Mouse (Mus musculus): ENCODE data around the gene Ckap4. TPM values are rescaled to one million over a fixed set of nuclear protein-coding genes. Genes with fewer than 3 reads are reported as not detected.

The Ckap4 gene
- 66.1 and 69.7 TPM in 2 replicates for polyA plus RNA-seq (2016; fragmentation: Nextera tagmentation; extraction: Ambion mirVana)

GRCm38 (mm10) chr10:84533912-84534671 is at the start of gene Ckap4:
TSS of gene Ckap4 (minus strand) at chr10:84534062.
- DNase-seq (ENCODE audit: low spot score) = peak; percentile 80
- H3K27ac ChIP-seq (replicated peaks) = peak within 1 kb of the TSS; percentile 99
- H3K4me3 ChIP-seq = peak within 1 kb of the TSS; percentile 96
- H3K9me3 ChIP-seq (replicated peaks) = no peaks in the 10 kb centered on the region
- peaks cover 57% of the 10 kb centered on the region for H3K4me1 ChIP-seq
- peaks cover 29% of the 10 kb centered on the region for H3K36me3 ChIP-seq
- WGBS = under 1% methylated on average over 57 of the region's 64 CpGs
- no peaks in the 10 kb centered on the region for H3K27me3 ChIP-seq (ENCODE audit: low read depth, poor library complexity, severe bottlenecking)

- Histone ChIP-seq H3K36me3 (no peaks in the 10 kb centered on the region), H3K4me1 (peaks cover 10% of the 10 kb centered on the region; the same call in 1 of the 2 replicates), H3K4me3 (no peak overlapping the region), H3K27me3 (ENCODE audit: low read depth, poor library complexity, severe bottlenecking) (peaks cover 17% of the 10 kb centered on the region), H3K9me3 (replicated peaks) (no peaks in the 10 kb centered on the region), H3K27ac (replicated peaks) (no peak overlapping the region)
- 86% methylated on average over 7 of the region's 7 CpGs for WGBS
- DNase-seq (ENCODE audit: low spot score) = no peak
These were observed 48.4 kb upstream of the Ckap4 start for GRCm38 (mm10) chr10:84582236-84582635.

- WGBS = 82% methylated on average over 8 of the region's 8 CpGs
- H3K27ac ChIP-seq (replicated peaks) = no peak overlapping the region
- peaks cover 17% of the 10 kb centered on the region for H3K27me3 ChIP-seq (ENCODE audit: low read depth, poor library complexity, severe bottlenecking)
- no peaks in the 10 kb centered on the region for H3K9me3 ChIP-seq (replicated peaks)
- no peak overlapping the region for H3K4me3 ChIP-seq
- no peak for DNase-seq (ENCODE audit: low spot score)
- H3K4me1 ChIP-seq = peaks cover 15% of the 10 kb centered on the region; the same call in 1 of the 2 replicates
- H3K36me3 ChIP-seq = no peaks in the 10 kb centered on the region
These were observed 47.3 kb upstream of the Ckap4 start for GRCm38 (mm10) chr10:84581191-84581590.

- H3K9me3 ChIP-seq (replicated peaks) = no peaks in the 10 kb centered on the region
- H3K4me1 ChIP-seq = peaks cover 20% of the 10 kb centered on the region; the same call in 1 of the 2 replicates
- H3K27ac ChIP-seq (replicated peaks) = no peak overlapping the region
- 85% methylated on average over 2 of the region's 2 CpGs for WGBS
- no peak for DNase-seq (ENCODE audit: low spot score)
- H3K27me3 ChIP-seq (ENCODE audit: low read depth, poor library complexity, severe bottlenecking) = peaks cover 17% of the 10 kb centered on the region
- H3K36me3 ChIP-seq = no peaks in the 10 kb centered on the region
- H3K4me3 ChIP-seq = no peak overlapping the region
These were observed 45.7 kb upstream of the Ckap4 start for GRCm38 (mm10) chr10:84579527-84579926.

GRCm38 (mm10) chr10:84578738-84579137 is 44.9 kb upstream of the Ckap4 start:
- Histone ChIP-seq H3K27ac (replicated peaks) (no peak overlapping the region), H3K4me1 (peaks cover 20% of the 10 kb centered on the region; the same call in 1 of the 2 replicates), H3K36me3 (no peaks in the 10 kb centered on the region)

GRCm38 (mm10) chr10:84577071-84577727 is 43.3 kb upstream of the Ckap4 start:
- Histone ChIP-seq H3K27me3 (ENCODE audit: low read depth, poor library complexity, severe bottlenecking) (peaks cover 17% of the 10 kb centered on the region), H3K27ac (replicated peaks) (peak overlapping the region; percentile 94), H3K9me3 (replicated peaks) (no peaks in the 10 kb centered on the region), H3K4me3 (peak overlapping the region; percentile 87), H3K36me3 (no peaks in the 10 kb centered on the region), H3K4me1 (peaks cover 20% of the 10 kb centered on the region; the same call in 1 of the 2 replicates)
- WGBS = 6% methylated on average over 38 of the region's 38 CpGs
- DNase-seq (ENCODE audit: low spot score) = peak; percentile 58

More at GRCm38 (mm10) chr10:84578738-84579137, 44.9 kb upstream of the Ckap4 start:
- Histone ChIP-seq H3K9me3 (replicated peaks) (no peaks in the 10 kb centered on the region), H3K4me3 (no peak overlapping the region), H3K27me3 (ENCODE audit: low read depth, poor library complexity, severe bottlenecking) (peaks cover 17% of the 10 kb centered on the region)
- 85% methylated on average over 10 of the region's 10 CpGs for whole genome bisulfite sequencing
- no peak for DNase-seq (ENCODE audit: low spot score)

- Histone ChIP-seq H3K27me3 (ENCODE audit: low read depth, poor library complexity, severe bottlenecking) (peaks cover 17% of the 10 kb centered on the region), H3K9me3 (replicated peaks) (no peaks in the 10 kb centered on the region), H3K36me3 (no peaks in the 10 kb centered on the region), H3K4me1 (peaks cover 20% of the 10 kb centered on the region; the same call in 1 of the 2 replicates), H3K4me3 (peak within 1 kb of the TSS; percentile 87), H3K27ac (replicated peaks) (peak within 1 kb of the TSS; percentile 94)
- peak; percentile 89 for DNase-seq (ENCODE audit: low spot score)
- under 1% methylated on average over 46 of the region's 46 CpGs for WGBS
These were observed 42.7 kb upstream of the Ckap4 start, which contains the start of gene Tcp11l2 for GRCm38 (mm10) chr10:84576395-84577070. TSS of gene Tcp11l2 (plus strand) at chr10:84576626.

GRCm38 (mm10) chr10:84576029-84576394 is 42.1 kb upstream of the Ckap4 start:
- WGBS = under 1% methylated on average over 14 of the region's 14 CpGs
- Histone ChIP-seq H3K4me1 (peaks cover 20% of the 10 kb centered on the region; the same call in 1 of the 2 replicates), H3K27ac (replicated peaks) (peak overlapping the region; percentile 94; the same call in 1 of the 2 replicates), H3K4me3 (peak overlapping the region; percentile 87), H3K36me3 (no peaks in the 10 kb centered on the region), H3K27me3 (ENCODE audit: low read depth, poor library complexity, severe bottlenecking) (peaks cover 17% of the 10 kb centered on the region), H3K9me3 (replicated peaks) (no peaks in the 10 kb centered on the region)
- no peak for DNase-seq (ENCODE audit: low spot score)

- Histone ChIP-seq H3K27me3 (ENCODE audit: low read depth, poor library complexity, severe bottlenecking) (peaks cover 11% of the 10 kb centered on the region), H3K4me3 (no peak overlapping the region), H3K27ac (replicated peaks) (no peak overlapping the region), H3K36me3 (no peaks in the 10 kb centered on the region), H3K9me3 (replicated peaks) (no peaks in the 10 kb centered on the region), H3K4me1 (peaks cover 20% of the 10 kb centered on the region; the same call in 1 of the 2 replicates)
- DNase-seq (ENCODE audit: low spot score) = no peak
- WGBS = 78% methylated on average over 5 of the region's 5 CpGs
These were observed 40.0 kb upstream of the Ckap4 start for GRCm38 (mm10) chr10:84573671-84574420.

GRCm38 (mm10) chr10:84571052-84571639 is 37.3 kb upstream of the Ckap4 start:
- WGBS = 88% methylated on average over 10 of the region's 10 CpGs
- Histone ChIP-seq H3K4me1 (peaks cover 5% of the 10 kb centered on the region; the same call in 1 of the 2 replicates), H3K9me3 (replicated peaks) (no peaks in the 10 kb centered on the region), H3K27ac (replicated peaks) (no peak overlapping the region), H3K27me3 (ENCODE audit: low read depth, poor library complexity, severe bottlenecking) (no peaks in the 10 kb centered on the region), H3K36me3 (no peaks in the 10 kb centered on the region), H3K4me3 (no peak overlapping the region)
- DNase-seq (ENCODE audit: low spot score) = no peak

- Histone ChIP-seq H3K9me3 (replicated peaks) (no peaks in the 10 kb centered on the region), H3K27me3 (ENCODE audit: low read depth, poor library complexity, severe bottlenecking) (no peaks in the 10 kb centered on the region), H3K4me1 (peaks cover 7% of the 10 kb centered on the region; the same call in 1 of the 2 replicates), H3K27ac (replicated peaks) (no peak overlapping the region), H3K36me3 (no peaks in the 10 kb centered on the region), H3K4me3 (no peak overlapping the region)
- WGBS = 88% methylated on average over 8 of the region's 8 CpGs
- no peak for DNase-seq (ENCODE audit: low spot score)
These were observed 30.6 kb upstream of the Ckap4 start for GRCm38 (mm10) chr10:84564427-84564826.
